Mouse (Mus musculus) heart, adult 18-20 months (tissue): ENCODE results near the gene Ccser2. TPM values are rescaled to one million over a fixed set of nuclear protein-coding genes. Genes with fewer than 3 reads are reported as not detected.

Experiments
- DNase-seq, 2 experiments: peaks; one replicate each; pipeline ENCODE4 v3.0.0; 2021 to 2022; ENCODE audit warnings: mixed read lengths in 1 of 2
- total RNA-seq, 2 experiments: library from RNA; stranded (reverse); gene quantifications; 2 replicates each; pipeline ENCODE4 v1.2.3; 2021

Gene Ccser2
- total RNA-seq, 2 experiments from 2014 or later = 114 to 118 TPM

DNA sequence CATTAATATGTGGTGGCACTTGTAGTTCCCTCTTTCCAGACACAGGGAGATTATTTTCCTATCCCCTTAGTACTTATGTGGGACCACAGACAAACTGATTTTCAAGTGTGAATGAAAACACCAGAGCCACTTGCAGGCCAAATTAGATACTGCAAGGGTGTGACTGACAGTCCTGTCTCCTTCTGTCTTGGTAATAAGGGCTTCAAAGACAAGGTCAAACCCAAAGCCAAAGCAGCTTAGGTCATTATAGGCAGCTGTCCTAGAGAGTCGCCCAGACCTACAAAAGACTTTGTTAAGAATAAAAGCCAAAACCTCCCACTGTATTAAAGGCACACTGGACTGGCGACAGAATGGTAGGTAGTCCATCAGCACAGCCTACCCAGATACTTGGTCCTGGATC is 30.6 kb downstream of the Ccser2 start:
- DNase-seq = no peak

DNA sequence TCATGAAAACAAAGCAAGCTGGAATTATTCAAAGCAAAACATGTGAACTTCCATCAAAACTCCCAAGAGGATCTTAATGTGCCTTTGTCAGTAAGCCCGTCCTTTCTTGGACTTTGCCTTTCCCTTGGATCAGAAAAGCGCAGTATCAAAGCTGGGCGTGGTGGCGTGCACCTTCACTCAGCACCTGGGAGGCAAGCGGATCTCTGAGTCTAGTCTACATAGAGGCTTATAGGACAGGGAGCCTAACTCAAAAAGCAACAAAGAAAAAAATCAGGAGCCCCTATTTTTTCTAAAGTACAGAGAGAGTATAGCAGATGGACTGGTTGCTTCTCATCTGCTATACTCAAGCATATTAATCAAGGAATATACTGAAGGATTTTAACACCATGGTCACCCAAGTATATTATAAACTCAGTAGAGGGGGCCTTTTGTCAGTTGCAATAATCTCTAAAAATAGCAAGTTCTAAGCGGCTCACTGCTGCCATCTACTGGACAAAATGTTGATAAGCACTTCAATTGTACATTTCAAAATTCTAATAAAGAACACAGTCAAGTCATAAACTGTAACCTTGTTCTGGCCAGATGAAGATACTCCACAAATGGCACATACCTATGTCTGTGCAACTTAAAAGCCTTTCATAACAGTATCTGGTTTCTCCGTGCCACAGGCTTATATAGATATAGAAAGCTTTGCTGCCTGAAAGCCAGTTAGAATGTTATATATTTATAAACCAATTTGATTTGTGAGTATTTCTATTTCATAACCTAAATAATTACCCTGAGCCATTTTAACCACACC is 31.3 kb downstream of the Ccser2 start:
- DNase-seq = peak; percentile 39 to 65

DNA sequence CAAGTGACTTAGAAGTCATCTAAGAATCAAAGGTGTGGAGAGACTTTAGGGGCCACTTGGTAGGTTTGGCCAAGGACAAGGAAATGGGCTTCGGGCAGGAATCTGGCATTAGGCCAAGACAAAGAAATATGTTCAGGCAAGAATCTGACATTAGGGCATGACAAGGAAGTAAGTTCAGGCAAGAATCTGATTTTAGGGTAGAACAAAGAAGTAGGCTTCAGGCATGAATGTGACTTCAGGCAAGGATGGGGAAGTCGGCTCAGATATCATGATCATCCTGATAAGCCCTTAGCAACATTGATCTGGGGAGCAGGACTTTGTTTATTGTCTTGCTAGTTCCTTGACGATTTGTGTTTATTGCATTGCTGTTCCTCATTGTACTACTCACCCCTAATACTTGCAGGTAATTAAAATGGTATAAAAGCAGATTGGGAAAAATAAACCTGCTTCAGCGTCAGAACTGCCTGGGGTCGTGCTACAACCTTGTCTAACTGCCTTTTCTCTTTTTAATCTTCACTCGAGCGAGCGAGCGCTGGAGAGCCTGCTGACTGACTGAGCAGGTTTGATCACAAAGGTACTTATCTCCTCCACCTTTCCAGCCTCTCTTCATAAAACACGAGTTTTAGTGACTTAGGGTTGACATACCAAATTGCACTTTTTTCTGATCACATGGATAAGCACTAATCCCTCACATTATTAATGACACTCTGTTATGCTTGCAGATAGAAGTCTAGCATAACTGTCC is 35.8 kb downstream of the Ccser2 start:
- DNase-seq = no peak

DNA sequence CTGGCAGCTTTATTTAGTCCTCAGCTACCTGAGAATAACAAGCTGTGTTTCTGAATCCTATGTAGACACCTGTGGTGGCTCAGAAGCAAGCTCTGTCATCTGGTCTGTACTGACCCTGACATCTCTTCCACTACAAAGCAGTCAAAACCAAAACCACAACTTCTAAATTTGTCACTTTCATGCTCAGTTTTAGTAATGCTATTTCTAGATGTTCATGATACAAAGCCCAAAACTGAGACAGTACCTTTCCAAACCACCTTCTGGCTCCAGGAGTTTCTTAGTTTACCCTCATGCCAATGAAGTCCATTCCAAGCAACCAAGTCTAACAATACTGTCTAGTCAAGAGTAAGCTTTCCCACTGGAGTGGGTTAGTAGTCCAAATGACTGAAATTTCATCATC is 36.5 kb downstream of the Ccser2 start:
- DNase-seq = no peak

DNA sequence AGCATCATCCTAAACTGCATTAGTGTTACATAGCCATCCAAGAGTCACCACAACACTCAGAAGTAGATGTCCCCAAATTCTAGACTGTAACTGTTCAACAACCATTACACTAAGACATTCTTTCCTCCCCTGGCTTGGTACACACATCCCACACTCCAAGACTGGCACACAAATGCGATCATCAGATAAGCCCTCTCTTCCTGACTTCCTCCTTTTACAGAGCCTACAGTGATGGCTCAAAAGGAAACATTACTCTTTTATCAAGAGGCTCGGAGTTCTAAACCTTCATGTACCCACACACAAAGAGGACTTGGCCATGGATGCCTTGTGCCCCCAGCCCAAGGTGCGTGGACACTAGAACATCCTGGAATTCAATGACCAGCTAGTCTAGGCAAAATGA is 45.2 kb downstream of the Ccser2 start:
- DNase-seq = no peak

DNA sequence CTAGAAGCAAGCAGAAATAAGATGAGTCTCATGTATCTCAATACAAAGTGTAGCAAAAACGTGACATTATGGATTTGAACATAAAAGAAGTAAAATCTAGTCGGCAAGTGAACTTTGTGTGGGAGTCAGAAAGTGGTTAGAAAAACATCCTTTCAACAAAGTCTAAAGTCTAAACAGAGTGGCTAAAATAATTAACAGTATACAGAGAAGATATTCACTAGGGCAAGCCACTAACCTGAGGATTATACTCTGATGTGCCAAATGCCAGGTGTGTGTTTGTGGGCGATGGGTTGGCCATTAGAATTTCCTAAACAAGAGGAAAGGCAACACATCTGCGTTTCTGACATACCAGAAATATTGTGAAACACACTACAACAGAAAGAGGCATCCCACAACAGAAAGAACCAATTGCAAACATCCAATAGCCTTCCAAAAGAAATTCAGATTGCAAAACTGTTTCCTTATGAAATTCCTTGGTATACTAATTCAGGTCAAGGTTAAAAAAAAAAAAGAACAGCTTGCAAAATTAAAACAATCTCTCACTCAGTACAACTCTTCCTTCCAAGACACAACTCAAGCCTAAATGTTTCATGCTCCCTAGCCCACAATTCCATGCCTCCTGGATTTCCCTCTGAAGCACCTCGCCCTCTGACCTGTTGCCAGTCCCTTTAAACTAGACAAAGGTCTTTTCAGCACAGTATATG is 47.1 kb downstream of the Ccser2 start:
- DNase-seq = no peak

DNA sequence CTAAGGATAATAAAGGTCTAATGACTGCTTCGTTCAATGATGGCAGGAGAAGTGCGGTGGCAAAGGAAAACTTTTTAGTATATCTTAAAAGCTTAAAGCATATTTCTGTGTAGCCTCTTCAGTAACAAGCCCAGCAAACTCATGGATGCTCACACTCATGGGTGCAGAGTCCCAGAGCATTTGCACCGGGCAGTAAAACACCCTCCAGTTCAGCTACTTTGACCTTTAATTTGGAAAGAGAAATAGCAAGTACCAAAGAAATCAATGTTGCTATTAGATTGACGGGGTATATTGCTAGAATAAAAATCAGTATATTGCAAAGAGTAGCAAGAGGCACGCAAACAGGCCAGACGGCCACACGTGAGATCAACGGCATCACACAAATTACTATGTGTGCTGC is 48.7 kb downstream of the Ccser2 start:
- DNase-seq = no peak

DNA sequence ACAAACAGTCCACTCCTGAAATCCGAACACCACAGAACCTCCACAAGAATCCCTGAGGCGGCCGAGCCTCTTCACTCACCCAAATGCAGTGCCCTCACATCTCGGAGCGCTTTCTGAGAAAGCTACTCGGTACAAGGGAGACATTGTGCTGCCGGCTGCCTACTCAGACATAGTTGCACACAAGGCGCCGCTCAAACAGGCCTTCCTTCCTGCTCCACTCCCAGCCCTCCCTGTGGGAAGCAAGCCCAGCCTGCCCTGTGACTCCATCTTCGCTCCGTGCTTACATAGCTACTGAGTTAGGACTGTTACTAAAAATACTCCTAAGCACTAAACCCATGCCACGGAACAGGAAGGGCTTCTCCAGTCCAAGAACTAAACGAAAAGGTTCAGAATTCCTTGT is 49.4 kb downstream of the Ccser2 start:
- peak; percentile 91 to 95 for DNase-seq

DNA sequence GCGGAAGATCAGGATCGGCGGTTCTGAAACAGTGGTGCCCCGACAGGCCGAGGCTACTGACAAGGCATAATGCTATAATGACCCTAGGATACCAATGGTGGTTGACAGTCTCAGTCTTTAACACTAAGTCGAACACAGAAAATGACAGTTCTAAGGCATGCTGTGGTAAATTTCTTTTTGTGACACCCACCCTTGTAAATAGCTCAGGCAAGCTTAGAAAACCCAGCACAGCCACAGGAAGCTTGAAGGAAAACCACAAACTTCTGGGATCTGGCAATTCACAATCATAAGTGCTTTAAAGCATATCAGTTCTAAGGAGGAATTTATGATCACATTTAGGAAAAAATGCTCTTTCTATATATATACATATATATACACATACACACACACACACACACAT is 53.4 kb downstream of the Ccser2 start:
- no peak for DNase-seq

DNA sequence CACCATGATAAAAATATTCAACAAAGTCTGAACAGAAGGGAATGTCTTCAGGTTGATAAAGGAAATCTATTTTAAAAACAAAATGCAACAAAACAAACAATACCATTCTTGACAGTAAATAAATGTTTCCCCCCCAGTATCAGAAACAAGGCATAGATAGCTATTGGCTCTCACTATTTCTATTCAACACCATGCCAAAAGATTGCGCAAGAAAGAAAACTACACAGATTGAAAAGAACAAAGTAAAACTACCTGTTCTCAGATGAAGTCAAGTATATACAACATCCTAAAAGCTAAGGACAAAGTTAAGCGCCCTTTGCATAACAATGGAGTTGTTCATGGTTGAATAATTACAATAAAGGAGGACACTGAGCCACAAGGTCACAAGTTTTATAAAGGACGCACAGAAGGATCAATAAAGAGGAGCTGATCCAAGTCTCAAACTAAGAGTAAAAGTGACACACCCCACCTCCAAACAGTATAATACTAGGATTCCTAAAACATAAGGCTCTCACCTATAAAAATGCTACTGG is 54.0 kb downstream of the Ccser2 start:
- DNase-seq = no peak

DNA sequence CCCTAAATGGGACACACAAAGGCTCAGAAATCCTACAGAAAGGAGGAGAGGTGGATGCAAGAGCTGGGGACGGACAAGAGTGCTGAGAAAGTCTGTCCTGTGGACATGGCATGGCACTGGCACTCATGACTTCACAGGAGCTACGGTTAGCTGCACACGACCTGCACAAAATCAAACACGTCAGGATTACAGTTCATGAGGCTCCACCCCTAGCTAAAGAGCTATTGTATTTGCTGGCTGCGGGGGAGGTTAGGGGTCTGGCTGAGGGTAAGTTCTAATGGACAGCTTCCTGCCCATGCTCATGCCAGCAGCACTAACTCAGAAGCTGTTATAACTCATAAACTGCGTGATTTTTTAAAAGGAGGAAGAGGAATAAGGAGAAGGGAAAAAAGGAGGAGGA is 56.8 kb downstream of the Ccser2 start:
- no peak for DNase-seq

DNA sequence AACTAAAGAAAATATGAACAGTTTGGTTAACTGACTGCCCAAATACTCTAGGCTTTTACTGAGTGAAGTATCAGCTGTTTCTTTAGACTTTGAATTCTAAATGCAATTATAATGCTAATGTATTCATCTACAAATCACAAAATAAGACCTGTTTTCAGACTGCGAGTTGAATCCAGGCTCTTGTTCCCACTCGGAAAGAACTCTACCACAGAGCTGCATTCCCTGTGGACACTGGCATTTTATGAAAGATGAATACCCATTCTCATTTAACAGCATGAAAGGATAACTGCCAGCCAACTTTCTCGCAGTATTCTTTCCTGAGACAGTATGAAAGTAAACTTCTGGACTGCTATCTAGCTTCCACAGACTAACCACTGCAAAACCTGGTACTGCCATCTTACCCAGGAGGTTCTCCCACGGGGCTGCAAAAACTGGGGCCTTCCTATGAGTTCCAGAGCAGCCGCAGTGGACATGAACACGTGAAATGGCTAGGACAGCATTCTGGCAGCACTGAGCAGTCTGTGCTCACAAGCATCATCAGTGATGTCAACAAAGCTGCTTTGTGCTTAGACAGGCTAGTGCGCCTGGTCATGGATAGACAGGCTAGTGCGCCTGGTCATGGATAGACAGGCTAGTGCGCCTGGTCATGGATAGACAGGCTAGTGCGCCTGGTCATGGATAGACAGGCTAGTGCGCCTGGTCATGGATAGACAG is 62.6 kb downstream of the Ccser2 start:
- DNase-seq = no peak

DNA sequence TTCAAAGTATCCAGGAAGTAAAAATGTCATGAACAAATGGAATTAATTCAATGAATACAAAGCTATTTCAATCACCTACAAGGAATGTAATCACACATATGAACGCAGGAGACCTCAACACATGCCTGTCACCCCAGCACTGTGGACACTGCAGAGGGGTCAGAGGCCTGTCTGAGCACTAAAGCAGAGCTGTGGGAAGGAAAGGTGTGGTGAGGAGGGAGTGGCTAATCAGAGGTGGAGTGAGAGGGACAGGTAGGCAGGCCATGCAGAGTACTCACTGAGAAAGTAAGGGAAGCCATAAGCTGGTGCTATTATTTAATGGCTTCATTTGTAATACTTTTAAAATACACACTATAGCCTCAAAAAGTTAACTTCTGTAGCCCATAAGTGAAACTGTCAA is 64.4 kb downstream of the Ccser2 start:
- DNase-seq = no peak

DNA sequence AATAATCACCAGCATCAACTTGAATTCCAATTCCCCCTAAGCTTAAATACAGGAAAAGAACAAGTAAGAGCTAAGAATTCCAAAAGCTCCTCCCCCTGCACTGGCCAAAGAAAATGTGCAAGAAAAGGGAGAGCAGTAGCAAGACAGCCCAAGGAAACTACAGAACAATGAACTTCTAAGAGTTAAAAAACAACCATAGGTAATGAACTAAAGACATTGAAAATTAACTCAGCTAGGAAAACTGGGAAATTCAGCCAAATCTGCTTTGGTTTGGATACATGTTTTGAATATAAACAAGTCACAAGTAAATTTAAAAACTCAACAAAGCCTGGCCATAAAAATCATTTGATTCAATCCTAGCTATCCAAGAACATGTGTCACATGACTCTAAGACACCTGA is 67.7 kb downstream of the Ccser2 start:
- DNase-seq = no peak

DNA sequence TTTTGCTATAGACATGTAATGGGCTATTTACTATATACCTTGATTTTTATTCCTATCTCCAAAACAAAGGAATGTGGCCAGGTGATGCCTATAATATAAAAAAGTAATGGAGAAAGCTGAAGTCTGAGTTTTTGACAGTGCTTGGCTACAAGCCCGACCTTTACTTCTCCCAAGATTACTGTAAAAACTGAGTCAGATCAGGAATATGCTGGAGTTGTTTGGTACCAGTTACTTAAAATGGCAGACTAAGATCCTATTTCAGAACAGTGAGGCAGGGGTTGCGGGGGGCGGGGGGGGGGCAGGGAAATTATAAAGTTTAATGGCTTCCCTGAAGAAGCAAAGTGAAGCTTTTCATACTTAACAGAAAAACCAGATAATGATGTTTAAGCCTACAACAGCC is 73.9 kb downstream of the Ccser2 start:
- no peak for DNase-seq

DNA sequence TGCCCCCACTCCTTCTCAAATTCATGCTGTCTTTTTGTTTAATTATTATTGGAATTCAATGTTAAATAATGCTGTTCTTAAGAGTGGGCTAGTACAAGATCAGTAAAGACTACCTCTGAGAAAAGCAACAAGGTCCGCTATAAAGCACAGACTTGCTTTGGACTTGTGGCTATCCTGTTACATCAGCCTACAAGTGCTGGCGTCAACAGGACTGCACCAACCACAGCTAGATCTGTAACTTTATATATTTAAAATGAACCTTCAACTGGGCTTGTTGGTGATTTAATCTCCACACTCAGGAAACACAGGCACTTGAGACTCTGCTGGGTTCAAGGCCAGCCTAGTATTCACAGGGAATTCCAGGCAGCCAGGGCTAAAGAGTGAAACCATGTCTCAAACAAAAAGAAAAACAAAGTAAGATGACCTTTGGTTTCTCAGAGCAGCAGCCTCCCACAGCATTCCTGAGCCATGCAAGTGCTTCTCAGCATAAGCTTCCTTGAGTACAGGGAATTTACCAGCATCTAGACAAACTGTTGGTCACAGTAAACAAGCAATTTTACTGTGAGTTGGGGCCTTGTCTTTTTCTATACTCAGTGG is 75.7 kb downstream of the Ccser2 start:
- DNase-seq = no peak

DNA sequence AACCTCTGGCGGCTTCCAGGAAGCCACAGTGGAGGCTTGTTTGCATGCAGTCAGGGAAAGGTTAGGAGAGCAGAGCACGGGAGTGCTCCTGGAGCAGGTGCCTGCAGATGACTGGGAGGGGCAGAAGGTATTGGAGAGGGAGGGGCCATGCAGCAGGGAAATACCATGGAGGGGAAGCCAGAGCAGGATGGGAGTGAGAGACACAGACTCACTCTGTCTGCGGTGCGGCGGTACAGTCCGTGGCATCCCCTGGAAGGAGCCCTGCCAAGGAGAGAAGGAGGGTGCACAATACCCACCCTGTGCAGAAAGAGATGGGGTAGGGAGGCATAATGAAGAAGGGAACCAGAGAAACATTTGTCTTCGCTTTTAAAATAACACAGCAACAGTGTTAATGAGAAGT is 78.4 kb downstream of the Ccser2 start:
- no peak for DNase-seq

DNA sequence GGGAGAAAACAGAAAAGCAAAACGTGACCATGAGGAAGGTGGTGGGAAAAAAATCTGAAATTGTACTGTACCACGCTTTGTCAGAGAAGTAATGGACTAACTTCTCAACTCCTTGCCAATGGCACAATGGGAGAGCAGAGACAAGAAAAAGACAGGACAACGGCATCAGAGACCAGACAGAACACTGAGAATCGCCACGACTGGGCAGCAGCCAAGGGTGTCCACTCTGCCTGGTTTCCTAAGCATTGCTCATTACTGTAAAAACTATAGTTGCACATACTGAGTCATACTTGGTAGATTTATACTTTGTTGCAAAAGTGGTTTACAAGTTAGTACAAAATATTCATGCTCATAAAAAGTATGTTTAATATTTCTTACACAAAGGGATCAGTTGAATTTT is 82.9 kb downstream of the Ccser2 start:
- DNase-seq = no peak

DNA sequence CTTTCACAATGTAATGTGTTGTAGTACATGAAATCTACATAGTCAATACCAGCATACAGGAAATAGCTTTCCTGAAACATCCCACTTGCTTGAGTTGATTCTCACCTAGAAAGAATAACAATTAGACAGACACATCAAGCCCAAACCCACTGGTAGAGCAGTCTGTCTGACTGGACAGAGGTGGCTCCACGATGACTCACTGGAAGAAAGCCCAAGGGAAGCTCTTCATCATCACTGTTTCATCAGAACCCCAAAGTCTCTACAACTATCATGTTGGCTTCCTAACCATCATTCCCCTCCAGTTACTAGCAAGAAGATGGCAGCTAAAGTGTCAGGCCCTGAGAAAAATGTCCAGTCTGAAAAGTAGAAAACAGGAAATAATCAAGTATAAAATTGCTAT is 83.5 kb downstream of the Ccser2 start:
- DNase-seq = no peak

DNA sequence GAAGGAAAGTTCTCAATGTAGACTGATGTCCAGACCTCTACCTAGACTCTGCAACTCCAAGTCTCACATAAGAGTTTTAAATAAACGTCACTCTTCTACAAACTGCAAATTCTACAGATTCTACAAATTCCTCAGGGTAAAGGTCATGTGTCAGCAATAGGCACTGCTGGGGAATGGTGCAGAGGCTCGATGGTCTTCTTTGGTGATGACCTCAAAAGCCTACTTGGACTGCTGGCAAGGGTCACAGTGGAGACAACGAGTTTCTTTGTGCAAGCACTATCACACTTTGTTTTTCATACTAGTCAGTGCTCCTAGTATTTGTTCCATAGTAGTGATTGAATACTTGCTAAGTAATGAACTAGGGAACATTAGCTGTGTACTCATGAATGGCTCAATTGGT is 85.0 kb downstream of the Ccser2 start:
- no peak for DNase-seq

DNA sequence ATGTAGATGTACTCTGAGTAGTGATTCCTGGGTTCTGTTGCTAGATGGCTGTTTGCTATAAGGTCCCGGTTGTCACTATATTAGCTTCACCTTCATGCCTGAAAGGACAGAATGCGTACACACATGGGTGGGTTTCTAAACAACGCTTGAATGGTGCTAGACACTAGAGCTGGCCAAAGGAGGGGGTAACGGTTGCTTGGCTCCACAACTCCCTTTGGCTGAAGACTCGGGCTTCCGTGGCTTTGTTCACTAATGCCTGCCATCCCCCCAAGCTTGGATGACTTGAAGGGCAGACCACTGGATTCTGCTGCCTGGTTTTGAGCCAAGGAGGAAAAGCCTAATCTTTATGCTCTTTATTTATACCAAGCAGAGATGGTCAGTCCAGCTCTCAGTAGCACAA is 98.3 kb downstream of the Ccser2 start:
- DNase-seq = no peak

DNA sequence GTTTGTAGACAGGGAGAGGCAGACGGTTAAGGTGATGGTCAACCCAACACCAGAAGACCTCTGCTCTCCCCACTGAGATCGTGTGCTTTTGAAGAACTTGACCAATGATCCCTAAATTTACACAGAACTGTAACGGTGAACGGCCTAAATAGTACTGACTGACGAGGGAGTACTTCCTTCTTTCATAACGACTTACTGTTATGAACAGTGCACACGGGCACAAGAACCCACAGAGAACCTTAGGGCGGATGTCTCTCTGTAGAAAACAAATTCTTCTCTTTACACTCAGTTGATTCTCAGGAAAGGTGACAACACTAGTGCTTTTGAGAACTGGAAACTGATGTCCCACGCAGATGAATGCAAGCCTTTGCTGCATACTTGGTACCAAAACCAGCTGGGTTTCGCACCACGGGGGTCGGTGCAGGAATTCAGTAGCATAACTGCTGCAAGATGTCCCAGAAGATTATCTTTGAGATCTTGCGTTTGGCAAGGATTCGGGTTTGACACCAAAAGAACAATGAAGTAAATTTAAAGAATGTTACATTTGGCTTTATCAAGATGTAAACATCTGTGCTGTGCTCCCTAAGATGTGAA is 99.7 kb downstream of the Ccser2 start:
- DNase-seq = no peak
